Mouse (Mus musculus) liver, embryonic 14.5 days (tissue): Measurements from ENCODE around the gene March2. TPM values are rescaled to one million over a fixed set of nuclear protein-coding genes. Genes with fewer than 3 reads are reported as not detected.

Experiments
- ATAC-seq: fragments of 200-750 bp; cut with Nextera tagmentation; 2 replicates; pipeline ENCODE4 v1.8.0; 2017; ENCODE audit warnings: moderate number of reproducible peaks, mild to moderate bottlenecking, moderate library complexity; ENCODE audit not compliant: insufficient read depth
- DNase-seq, 3 experiments: peaks; one replicate each; pipeline ENCODE4 v3.0.0-alpha.2; 2012 to 2013; ENCODE audit warnings: low read depth in 3 of 3, low spot score in 3 of 3
- H3K27ac ChIP-seq: fragments of 300-500 bp; sonication (generic); 2 replicates; pipeline ENCODE4 v1.5.1; 2014; ENCODE audit warnings: moderate library complexity, mild to moderate bottlenecking, control low read depth, inconsistent platforms
- H3K27me3 ChIP-seq: fragments of 300-500 bp; sonication (generic); 2 replicates; pipeline ENCODE4 v1.6.1; 2014; ENCODE audit warnings: mild to moderate bottlenecking, low read length, moderate library complexity; ENCODE audit not compliant: control insufficient read depth, insufficient read depth
- H3K36me3 ChIP-seq: fragments of 300-500 bp; sonication (generic); replicated peaks from 2 replicates; pipeline ENCODE4 v1.6.1; 2014; ENCODE audit warnings: low read depth; ENCODE audit not compliant: control insufficient read depth, insufficient read depth
- H3K4me1 ChIP-seq, 2 experiments: fragments of 200-500 bp in 1 of 2; fragments of 300-500 bp in 1 of 2; sonication (generic) in 1 of 2; replicated peaks; 2 replicates each; pipeline ENCODE4 v1.6.1; 2012 to 2014; ENCODE audit warnings: antibody characterized with exemption in 1 of 2, inconsistent platforms in 1 of 2, low read length in 1 of 2; ENCODE audit not compliant: control insufficient read depth in 2 of 2, insufficient read depth in 2 of 2
- H3K4me2 ChIP-seq: fragments of 300-500 bp; sonication (generic); 2 replicates; pipeline ENCODE4 v1.6.1; 2014; ENCODE audit warnings: low read depth, mild to moderate bottlenecking, control low read depth, moderate library complexity
- H3K4me3 ChIP-seq, 2 experiments: fragments of 200-500 bp in 1 of 2; fragments of 300-500 bp in 1 of 2; sonication (generic) in 1 of 2; 2 replicates each; pipeline ENCODE4 v1.5.1; 2012 to 2014; ENCODE audit warnings: low read depth in 2 of 2, low read length in 2 of 2, mild to moderate bottlenecking in 2 of 2, control low read depth in 1 of 2, inconsistent platforms in 1 of 2, moderate library complexity in 1 of 2; ENCODE audit not compliant: insufficient read depth in 1 of 2
- H3K9ac ChIP-seq: fragments of 300-500 bp; sonication (generic); replicated peaks from 2 replicates; pipeline ENCODE4 v1.6.1; 2014; ENCODE audit warnings: mild to moderate bottlenecking, control low read depth, moderate library complexity
- H3K9me3 ChIP-seq: fragments of 300-500 bp; sonication (generic); 2 replicates; pipeline ENCODE4 v1.6.1; 2016; ENCODE audit warnings: low read length, mixed read lengths; ENCODE audit not compliant: control insufficient read depth
- CTCF ChIP-seq: IDR thresholded peaks from 2 replicates; pipeline ENCODE4 v1.5.1; 2016; ENCODE audit warnings: antibody characterized with exemption, low read depth, control low read depth
- EP300 ChIP-seq: IDR thresholded peaks from 2 replicates; pipeline ENCODE4 v1.6.1; 2016; ENCODE audit warnings: antibody characterized with exemption, low read depth
- WGBS: fragments of 180-500 bp; shearing (Covaris S2); extraction: QIAGEN DNeasy Blood & Tissue Kit; methylation state at CpG from one replicate; pipeline ENCODE4 v1.1.7; 2014; ENCODE audit not compliant: insufficient replicate concordance; 5-methylcytosine and 5-hydroxymethylcytosine counted together
- polyA plus RNA-seq, 2 experiments: library from polyadenylated mRNA; depleted of rRNA in 1 of 2; stranded (reverse) in 1 of 2; unstranded in 1 of 2; fragments of >200 nt; fragmentation: Nextera tagmentation in 1 of 2; extraction: Ambion mirVana in 1 of 2; gene quantifications; 2 replicates each; pipeline versions ENCODE4 v1.2.1 to v1.2.3; 2012 to 2014

The March2 gene
- polyA plus RNA-seq, 2 experiments: 162 to 235 TPM

DNA sequence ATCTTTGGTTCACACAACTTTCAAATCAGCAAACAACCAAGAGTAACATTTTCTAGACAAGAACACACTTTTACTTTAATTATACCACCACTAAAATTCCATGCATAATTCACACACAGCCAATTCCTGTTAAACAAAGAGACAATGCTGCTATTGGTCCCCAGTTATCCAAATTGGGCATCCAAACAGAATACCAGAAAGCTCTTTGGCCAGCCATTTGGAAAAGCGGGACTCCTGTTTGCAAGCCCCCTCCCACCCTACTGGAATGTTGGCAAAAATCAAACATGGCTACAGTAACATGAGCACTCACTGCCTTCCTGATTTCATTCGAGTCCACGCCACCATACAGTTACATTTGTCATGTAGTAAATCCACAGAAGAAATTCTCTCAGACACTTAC is 48.8 kb downstream of the March2 start:
- Histone ChIP-seq H3K27me3 (no peaks in the 10 kb centered on the region), H3K36me3 (peaks cover 52% of the 10 kb centered on the region), H3K4me2 (no peak overlapping the region), H3K9me3 (no peaks in the 10 kb centered on the region), H3K4me1 (peaks cover 6 to 7% of the 10 kb centered on the region in 2 experiments), H3K9ac (no peak overlapping the region), H3K27ac (no peak overlapping the region), H3K4me3 (no peak overlapping the region)
- no peak for DNase-seq
- TF ChIP-seq CTCF (no peak), EP300 (no peak)
- no peak for ATAC-seq
- WGBS: 88% methylated on average over 3 of the region's 3 CpGs

DNA sequence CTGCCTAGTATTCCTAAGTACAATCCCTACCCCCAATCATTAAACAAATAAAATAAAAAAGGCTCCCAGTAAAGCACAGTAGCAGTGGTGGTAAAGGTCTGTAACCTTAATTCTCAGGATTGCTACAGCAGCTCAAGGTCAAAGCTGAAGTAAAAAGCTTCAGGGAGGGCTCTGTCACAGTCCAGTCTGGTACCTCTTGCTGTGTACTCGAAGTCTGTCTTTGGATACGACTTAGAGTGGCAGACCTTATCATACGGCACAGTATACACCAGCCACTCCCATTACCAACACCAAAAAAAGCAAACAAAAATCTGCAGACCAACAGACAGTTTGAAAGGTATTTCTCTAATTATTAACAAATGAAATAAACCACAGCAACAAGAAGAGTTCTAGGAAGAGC is 51.7 kb downstream of the March2 start:
- Histone ChIP-seq H3K4me2 (no peak overlapping the region), H3K9ac (no peak overlapping the region), H3K27me3 (no peaks in the 10 kb centered on the region), H3K4me3 (no peak overlapping the region), H3K36me3 (peaks cover 69% of the 10 kb centered on the region), H3K9me3 (no peaks in the 10 kb centered on the region), H3K4me1 (peaks cover 5 to 6% of the 10 kb centered on the region in 2 experiments), H3K27ac (no peak overlapping the region)
- no peak for TF ChIP-seq CTCF
- no peak for TF ChIP-seq EP300
- 12% methylated on average over 3 of the region's 3 CpGs for WGBS
- ATAC-seq: peak; percentile 75
- no peak for DNase-seq

DNA sequence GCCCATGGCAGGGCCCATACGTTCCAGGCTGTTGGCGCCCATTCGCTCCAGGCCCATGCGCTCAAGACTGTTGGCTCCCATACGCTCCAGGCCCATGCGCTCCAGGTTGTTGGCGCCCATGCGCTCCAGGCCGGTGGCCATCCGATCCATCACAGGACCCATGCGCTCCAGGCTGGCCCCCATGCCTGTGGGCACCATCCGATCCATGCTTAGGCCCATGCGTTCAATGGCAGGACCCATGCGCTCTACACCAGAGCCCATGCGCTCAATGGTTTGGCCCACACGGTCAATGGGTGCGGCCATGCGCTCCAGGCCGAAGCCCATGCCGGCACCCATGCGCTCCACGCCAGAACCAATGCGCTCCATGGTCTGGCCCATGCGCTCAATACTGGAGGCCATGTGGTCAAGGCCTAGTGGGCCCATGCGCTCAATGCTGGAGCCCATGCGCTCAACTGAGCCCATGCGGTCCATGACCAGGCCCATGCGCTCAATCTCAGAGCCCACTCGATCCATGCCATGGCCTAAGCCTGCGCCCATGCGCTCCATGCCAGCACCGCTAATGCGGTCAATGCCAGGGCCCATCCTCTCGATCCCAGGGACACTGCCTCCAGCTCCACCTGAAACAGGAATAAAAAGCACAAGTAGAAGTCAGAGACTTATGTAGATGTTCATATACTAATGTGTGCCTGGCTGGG is 68.5 kb downstream of the March2 start:
- peak; percentile 37; the same call in 1 of the 2 replicates for ATAC-seq
- 96% methylated on average over 34 of the region's 34 CpGs for WGBS
- DNase-seq: no peak

DNA sequence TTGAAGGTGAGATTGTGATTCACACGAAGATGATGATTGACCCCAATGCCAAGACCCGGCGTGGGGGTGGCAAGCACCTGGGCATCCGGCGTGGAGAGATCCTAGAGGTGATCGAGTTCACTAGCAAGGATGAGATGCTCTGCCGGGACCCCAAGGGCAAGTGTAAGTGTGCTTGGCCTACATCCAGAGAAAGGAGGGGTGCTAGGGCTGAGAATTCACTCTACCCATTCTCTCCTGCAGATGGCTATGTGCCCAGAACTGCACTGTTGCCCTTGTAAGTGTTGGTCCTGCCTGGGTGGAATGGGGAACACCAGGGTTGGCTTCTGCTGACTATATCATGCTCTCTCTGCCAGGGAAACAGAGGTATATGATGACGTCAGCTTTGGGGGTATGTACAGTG is 73.4 kb downstream of the March2 start:
- H3K9me3 ChIP-seq: no peaks in the 10 kb centered on the region
- H3K9ac ChIP-seq: no peak overlapping the region
- 93% methylated on average over 8 of the region's 8 CpGs for WGBS
- peaks cover 0 to 4% of the 10 kb centered on the region in 2 experiments; a peak in 1 of 4 replicates for H3K4me1 ChIP-seq
- ATAC-seq (no peak), DNase-seq (no peak)
- no peak overlapping the region for H3K4me3 ChIP-seq
- peaks cover 53% of the 10 kb centered on the region for H3K36me3 ChIP-seq
- H3K4me2 ChIP-seq: no peak overlapping the region
- no peaks in the 10 kb centered on the region for H3K27me3 ChIP-seq
- no peak for TF ChIP-seq CTCF
- no peak for TF ChIP-seq EP300
- H3K27ac ChIP-seq: no peak overlapping the region

More for the DNA sequence above, 68.5 kb downstream of the March2 start:
- TF ChIP-seq CTCF: no peak
- TF ChIP-seq EP300: no peak
- H3K4me1 ChIP-seq: no peaks in the 10 kb centered on the region
- H3K27ac ChIP-seq: no peak overlapping the region
- H3K27me3 ChIP-seq: no peaks in the 10 kb centered on the region
- no peaks in the 10 kb centered on the region for H3K9me3 ChIP-seq
- H3K9ac ChIP-seq: no peak overlapping the region
- H3K36me3 ChIP-seq: peaks cover 85% of the 10 kb centered on the region
- no peak overlapping the region for H3K4me3 ChIP-seq
- no peak overlapping the region for H3K4me2 ChIP-seq

DNA sequence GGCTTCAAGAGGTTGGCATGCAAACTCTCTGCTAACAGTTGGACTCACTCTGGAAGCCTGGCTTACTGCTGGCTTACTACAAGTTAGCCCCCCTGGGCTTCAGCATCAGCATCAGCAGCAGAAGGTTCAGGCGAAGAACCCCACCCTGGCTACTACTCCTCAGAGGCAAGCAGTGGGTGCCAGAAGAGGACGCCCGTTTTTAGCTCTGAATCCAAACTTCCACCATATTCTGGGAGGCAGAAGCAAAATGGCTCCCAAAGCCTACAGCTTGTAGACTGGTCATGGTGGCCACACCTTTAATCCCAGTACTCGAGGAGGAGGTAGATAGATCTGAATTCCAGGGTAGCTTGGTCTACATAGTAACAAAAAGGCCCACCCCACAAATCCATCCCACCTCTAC is 74.4 kb downstream of the March2 start:
- 80% methylated on average over 4 of the region's 4 CpGs for WGBS
- Histone ChIP-seq H3K4me1 (peaks cover 0 to 9% of the 10 kb centered on the region in 2 experiments; a peak in 1 of 4 replicates), H3K4me3 (no peak overlapping the region), H3K27me3 (no peaks in the 10 kb centered on the region), H3K27ac (no peak overlapping the region), H3K4me2 (no peak overlapping the region), H3K36me3 (peaks cover 43% of the 10 kb centered on the region), H3K9me3 (no peaks in the 10 kb centered on the region), H3K9ac (no peak overlapping the region)
- TF ChIP-seq EP300: no peak
- no peak for TF ChIP-seq CTCF
- DNase-seq (no peak), ATAC-seq (no peak)
